Mouse (Mus musculus) brain, embryonic 14.5 days (tissue): Measurements from ENCODE around the gene Dixdc1. TPM values are rescaled to one million over a fixed set of nuclear protein-coding genes. Genes with fewer than 3 reads are reported as not detected.
"Not testable (repeated sequence)": the region's sequence is repeated elsewhere in the genome, so short reads cannot be mapped to it uniquely, and the experiment has no call there.

Experiments used
- DNase-seq: peaks from one replicate; pipeline ENCODE4 v3.0.0-alpha.2; 2011; ENCODE audit warnings: low read depth
- CTCF ChIP-seq: fragments of 200-500 bp; IDR thresholded peaks from 2 replicates; pipeline ENCODE4 v1.5.1; 2012; ENCODE audit warnings: inconsistent platforms, mild to moderate bottlenecking, moderate library complexity, borderline replicate concordance; ENCODE audit not compliant: insufficient read depth, insufficient read length; ENCODE audit errors: extremely low read depth
- POLR2A ChIP-seq: fragments of 200-500 bp; IDR thresholded peaks from 2 replicates; pipeline ENCODE4 v1.6.1; 2012; ENCODE audit warnings: mild to moderate bottlenecking, inconsistent platforms, borderline replicate concordance; ENCODE audit not compliant: poor library complexity, insufficient read depth, insufficient read length, severe bottlenecking; ENCODE audit errors: extremely low read depth
- polyA plus RNA-seq: library from polyadenylated mRNA; depleted of rRNA; stranded (reverse); fragments of >200 nt; gene quantifications from 2 replicates; pipeline ENCODE4 v1.2.3, GENCODE M21; 2012

The Dixdc1 gene
- polyA plus RNA-seq, 1 experiment = 40.6 TPM

DNA sequence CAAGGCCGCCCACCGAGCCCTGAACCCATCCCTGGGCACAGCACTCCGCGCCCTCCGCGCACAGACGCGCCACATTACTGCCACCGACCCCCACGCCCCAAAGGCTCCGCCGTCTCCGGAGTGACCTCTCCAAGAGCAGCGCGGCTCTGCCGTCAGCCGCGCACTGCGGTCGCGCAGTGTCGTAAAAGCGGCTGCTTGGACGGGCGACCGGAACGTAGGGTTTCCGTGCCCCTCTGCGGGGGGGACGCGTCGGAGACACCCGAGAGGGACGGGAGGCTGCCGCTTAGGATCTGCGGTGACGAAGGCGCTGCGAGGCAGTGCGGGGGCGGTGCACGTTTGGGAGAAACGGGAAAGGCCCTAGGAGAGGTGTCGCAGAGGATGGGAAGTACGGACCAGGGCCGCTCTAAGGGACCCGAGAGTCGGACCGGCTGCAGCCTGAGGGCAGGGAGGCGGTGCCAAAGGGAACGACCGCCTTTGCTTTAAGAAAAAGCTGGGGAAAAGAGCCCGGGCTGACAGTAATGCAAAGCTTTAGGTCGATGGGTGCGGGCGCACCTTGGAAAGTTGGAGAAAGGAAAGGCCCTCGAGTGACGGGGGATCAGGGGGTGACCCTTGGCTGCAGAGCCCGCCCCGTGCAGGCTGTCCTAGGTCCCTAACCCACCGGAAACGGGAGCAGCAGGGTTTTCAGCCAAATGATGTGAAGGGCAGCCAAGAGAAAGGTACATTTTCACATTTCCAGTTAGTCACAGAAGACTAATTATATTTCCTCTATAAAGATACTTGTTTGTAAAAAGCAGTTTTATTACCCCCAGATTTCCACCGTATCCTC lies 79.7 kb downstream of the Dixdc1 start, which contains the start of gene Dlat:
TSS of gene Dlat (minus strand) at position 389 of the 826 bp plus-strand sequence.
- DNase-seq = peak; percentile 96
- peak; percentile 80; the same call in 1 of the 2 replicates for TF ChIP-seq POLR2A
- TF ChIP-seq CTCF = no peak

DNA sequence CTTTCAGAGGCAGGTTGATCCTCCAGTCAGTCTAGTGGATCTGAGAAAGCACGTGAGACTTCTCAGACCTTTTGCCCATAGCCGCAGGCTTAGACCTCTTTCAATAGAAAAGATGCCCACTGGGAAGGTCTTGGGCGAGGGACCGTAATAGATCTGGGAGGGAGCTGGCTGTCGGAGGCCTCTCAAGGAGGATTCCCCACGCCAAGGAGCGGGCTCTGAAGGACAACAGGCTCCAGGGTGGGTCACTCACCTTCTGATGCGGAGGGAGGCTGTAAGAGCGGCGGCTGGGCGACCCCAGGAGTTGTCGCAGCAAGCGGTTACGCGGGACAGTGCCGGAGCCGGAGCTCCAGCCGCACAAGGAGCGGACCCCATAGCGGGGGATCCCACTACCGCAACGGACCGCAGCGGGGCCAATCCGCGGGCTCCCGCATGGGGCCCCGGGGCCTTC lies 80.4 kb downstream of the Dixdc1 start:
- no peak for DNase-seq
- TF ChIP-seq CTCF (no peak), POLR2A (no peak)

DNA sequence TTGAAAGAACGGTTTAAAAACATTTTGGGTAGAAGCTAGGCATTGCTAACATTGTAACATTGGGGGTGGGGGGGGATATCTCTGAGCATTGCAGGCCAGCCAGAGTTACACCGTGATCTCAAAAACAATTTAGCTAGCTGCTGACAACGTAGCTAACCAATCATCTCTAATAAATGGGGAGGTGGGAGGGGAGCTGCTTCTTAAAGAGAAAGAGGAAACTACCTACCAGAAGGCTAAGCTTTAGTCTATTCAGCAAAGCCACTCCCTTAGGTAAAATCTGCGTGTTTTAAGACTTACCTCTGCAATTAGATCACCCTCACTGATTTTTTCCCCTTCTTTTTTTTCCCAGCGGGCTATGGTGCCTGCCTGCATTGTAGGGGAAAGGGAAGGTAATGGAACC lies 80.9 kb downstream of the Dixdc1 start:
- TF ChIP-seq POLR2A (no peak), CTCF (no peak)
- DNase-seq = peak; percentile 29

DNA sequence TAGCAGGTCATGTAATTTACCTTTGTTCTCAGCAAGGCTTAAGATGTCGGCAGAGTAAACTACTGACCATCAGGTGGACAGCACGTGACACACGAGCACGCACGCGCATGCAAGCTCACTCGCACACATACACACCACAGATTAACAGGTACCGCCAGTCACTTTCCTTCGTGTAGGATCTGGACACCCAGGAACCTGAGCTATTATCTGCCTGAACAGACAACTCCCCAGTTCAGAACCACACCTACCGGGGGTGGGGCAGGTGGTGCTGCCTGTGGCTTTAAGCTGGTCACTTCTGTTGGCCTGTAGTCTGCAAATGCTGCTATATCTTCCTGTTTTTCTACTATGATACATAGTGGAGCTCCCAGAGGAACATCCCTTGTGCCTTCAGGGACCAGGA lies 88.8 kb downstream of the Dixdc1 start:
- TF ChIP-seq CTCF (no peak), POLR2A (no peak)
- no peak for DNase-seq

DNA sequence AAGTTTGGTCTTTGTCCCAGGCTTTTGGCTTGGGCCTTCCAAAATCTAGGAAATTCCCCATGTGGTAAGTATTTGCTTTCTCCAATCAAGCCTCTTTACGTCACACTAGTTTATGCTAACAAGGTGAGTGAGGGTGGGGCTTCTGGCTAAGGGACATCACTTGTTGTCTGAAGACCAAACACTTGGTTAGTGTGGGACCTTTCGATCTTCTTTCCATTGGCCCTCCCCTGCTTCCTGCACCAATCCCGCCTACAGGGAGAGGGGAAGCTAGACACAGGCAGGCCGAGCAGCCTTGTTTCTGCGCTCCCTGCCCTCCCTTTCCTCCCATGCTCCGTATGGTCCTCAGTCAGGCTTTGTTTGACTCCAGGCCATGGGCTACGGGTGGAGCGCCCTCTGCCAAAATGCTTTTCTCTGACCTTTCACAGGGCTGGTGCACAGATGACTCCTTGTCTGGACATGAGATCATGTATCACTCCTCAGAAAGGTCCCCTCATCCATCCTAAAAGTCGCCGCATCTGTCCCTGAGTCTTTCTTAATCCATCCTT lies 92.4 kb downstream of the Dixdc1 start:
- no peak for DNase-seq
- TF ChIP-seq CTCF = no peak
- TF ChIP-seq POLR2A = no peak

DNA sequence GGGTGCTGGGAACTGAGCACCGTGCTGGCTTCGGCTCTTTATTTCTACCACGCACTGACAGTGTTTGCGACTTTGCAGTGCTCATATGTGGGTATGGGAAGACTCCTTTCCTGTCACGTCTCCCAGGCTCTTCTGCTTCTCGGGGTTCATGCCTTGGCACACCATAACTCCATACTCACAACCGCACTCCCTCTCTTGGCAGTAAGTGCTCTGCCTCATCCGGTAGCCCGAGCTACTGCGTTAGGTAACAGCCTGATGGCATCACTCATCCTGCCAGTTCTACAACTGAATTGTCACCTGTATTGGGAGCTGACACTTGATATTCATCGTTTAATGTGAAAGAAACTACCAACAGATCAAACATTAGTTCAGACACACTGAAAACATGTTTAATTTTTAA lies 105.0 kb downstream of the Dixdc1 start:
- DNase-seq = no peak
- no peak for TF ChIP-seq POLR2A
- no peak for TF ChIP-seq CTCF

DNA sequence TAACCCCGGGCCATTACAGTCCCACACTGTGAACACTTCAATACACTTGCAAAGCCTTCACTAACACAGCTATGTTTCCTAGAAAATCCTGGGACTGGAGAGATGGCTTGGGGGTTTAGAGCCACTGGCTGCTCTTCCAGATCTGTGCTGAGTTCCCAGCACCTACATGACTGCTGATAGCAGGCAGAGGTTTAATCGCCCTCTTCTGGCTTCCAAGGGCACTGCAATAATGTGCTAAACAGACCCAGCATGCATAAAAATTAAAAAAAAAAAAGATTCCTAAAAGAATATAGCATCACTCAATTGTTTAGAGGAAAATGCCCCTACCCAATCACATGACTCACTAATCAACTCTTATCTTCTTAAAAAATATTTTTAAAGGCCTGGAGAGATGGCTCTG lies 106.3 kb downstream of the Dixdc1 start:
- DNase-seq = peak; percentile 4
- TF ChIP-seq POLR2A (no peak), CTCF (peak; percentile 34; the same call in 1 of the 2 replicates)

DNA sequence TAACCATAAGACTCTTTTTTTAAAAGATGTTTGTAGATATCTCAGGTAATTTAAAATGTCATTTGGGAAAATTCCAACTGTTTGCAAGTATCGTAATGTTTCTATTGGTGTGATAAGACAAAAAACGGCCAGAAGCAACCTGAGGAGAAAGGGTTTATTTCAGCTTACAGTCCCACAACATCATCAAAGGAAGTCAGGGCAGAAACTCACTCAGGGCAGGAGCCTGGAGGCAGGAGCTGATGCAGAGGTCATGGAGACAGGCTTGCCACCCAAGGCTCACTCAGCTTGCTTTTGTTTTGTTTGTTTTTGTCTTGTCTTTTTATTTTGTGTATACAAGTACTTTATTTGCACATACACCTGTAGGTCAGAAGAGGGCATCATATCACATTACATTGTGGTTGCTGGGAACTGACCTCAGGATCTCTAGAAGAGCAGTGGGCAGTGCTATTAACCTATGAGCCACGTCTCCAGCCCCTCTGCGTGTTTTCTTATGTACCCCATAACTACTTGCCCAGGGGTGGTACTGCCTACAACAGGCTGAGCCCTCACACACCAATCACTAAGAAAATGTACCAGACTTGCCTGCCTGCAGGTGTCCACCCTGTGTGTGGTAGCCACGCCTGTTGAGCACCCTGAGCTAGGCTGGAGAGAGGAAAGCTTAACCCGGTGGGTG lies 107.2 kb downstream of the Dixdc1 start:
- DNase-seq = no peak
- no peak for TF ChIP-seq POLR2A

DNA sequence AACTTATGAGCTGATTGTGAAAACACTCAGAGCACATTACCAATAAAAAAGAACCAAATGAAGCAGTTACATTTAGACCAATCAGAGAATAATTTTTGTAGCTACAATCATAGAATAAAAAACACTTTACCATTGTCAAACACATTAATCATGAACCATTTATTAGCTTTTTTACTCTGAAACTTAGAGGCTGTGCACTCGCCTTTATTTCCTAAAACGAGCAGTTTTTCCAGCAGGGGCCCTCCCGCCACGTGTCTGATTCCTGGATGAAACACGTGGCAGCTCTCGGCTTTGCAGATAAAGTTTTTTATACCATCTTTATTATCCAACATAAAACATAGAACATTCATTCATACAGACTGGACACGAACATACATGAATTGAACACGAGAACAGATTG lies 108.4 kb downstream of the Dixdc1 start:
- not testable (repeated sequence) for DNase-seq

DNA sequence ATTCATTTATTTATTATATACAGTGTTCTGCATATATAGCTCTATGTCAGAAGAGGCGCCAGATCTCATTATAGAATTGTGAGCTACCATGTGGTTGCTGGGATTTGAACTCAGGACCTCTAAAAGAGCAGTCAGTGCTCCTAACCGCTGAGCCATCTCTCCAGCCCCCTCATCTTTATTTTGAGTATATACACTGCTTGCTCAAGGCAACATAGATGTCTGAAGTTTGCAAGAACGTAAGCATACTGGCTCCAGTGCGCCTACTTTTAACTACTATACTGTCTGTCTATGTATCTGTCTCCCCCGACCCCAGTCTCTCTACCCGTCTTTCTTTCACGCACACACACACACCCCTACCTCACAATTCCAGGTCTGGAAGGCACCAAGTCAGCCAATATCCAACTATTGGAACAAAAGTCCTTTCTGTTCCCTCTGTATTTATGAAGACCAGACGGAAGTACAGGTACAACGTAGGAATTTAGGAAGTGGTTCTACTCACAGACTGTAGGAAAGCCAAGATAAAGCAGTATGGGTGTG lies 121.5 kb downstream of the Dixdc1 start:
- DNase-seq = no peak
- TF ChIP-seq CTCF = no peak
- TF ChIP-seq POLR2A = no peak

DNA sequence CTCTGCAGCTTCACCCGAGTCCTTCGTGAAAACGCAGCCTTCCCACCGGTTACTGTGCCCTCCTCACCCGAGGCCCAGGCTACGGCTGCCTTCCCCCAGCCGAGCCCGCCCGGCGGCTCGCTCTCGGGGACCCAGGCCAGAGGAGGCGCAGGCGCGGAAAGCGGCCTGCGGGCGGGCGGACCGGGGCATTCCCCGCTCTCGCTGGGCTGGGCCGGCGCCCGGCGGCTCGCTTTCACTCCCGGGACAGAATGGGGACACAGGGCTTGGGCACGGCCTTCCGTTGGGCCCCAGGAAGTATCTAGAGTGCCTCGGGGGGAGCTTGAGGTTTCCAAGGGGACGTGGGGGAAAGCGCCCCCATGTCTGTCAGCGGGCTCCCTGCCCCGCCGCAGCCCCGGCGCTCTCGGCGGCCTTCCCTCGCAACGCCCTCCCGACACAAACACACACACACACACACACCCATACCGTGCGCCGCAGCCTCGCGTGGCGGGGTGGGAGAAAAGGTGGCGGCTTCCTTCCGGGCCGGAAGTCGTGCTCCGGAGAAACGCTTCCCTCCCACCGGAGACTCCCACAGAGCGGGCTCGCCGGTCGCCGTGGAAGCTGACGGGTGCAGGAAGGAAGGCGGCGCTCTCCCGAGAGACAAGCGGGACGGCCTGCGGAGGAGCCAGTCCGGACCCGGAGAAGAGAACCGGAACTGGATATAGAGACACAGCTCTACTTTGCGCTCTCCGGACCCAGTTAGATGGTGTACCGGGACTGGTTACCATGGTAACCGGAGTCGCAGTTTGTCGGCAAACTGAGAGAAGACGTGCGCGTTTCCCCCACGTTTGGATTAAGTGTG lies 122.3 kb downstream of the Dixdc1 start, which contains the start of the genes Pih1d2 and Nkapd1:
TSS of gene Pih1d2 (plus strand) at position 556 of the 838 bp plus-strand sequence.
TSS of gene Nkapd1 (minus strand) at position 699 of the 838 bp plus-strand sequence.
- peak; percentile 97 for DNase-seq
- TF ChIP-seq POLR2A = peak; percentile 31; the same call in 1 of the 2 replicates
- no peak for TF ChIP-seq CTCF
